Mouse (Mus musculus) liver, postnatal 0 days (tissue): ENCODE data around the gene Txnrd2.

Experiments
- CTCF ChIP-seq: sonication (generic); IDR thresholded peaks from 2 replicates; pipeline ENCODE4 v1.5.1; 2016; ENCODE audit warnings: antibody characterized with exemption, low read depth
- EP300 ChIP-seq: IDR thresholded peaks from 2 replicates; pipeline ENCODE4 v1.6.1; 2016; ENCODE audit warnings: antibody characterized with exemption, low read depth, mild to moderate bottlenecking

DNA sequence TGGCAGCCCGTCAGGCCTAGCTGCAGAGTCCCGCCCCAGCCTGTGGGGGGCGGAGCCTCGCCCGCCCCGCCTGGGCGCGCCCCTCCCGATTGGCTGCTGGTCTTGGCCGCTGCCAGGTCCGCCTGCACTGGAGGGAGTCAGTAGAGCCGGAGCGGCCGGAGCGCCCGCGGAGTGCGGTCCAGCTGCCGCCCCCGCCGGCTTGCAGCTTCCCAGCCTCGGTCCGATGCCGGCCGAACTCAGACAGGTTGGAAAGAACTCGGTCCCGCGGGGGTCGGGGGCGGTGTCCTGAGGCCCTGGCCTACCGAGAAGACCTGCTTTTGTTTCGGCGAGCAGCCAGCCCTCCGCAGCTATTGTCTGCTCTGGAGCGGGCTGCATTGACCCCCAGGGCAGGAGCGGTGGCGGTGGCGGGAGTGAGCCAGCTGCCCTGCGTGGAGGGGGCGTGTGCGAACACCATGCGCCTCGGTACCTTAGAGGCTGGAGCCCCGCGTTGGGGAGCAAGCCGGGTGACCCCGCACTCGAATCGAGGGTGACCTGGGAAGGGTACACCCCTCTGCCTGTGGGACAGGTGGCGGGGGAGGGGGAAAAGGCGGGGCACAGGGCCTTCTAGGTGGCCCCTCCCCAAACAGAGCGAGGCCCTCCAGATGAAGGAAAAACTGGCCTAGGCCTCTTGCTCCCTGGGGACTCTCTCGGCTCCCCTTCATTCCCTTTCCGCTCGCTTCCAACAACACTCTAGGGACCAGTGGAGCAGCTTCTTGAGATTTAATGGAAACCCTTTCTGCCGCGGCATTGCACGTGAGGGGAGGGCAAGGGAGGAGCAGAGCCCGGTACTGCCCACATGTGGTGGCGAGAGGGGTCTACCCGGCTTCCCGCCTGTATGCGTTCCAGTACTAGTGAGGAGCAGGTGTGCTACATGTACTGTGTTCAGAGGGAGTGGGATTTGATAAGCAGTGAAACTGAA, 33.4 kb upstream of the Txnrd2 start:
- peak; percentile 68 for TF ChIP-seq CTCF
- no peak for TF ChIP-seq EP300
